Mouse (Mus musculus) right cerebral cortex, postnatal 10 days (tissue): ENCODE measurements around the gene Th.

Experiments
- DNase-seq, 2 experiments: peaks; one replicate each; pipeline ENCODE4 v3.0.0; 2021; ENCODE audit warnings: low spot score in 2 of 2

The Th gene

GRCm38 (mm10) chr7:142931028-142931427 lies at the start of gene Th:
Th (minus strand) TSS chr7:142931128.
- no peak for DNase-seq

- DNase-seq, result peak; percentile 28 to 45
These were observed 38.0 kb upstream of the Th start, which contains the start of gene Ascl2 for GRCm38 (mm10) chr7:142968809-142969511. Ascl2 (minus strand) TSS chr7:142969264.

GRCm38 (mm10) chr7:142967884-142968808 lies 37.2 kb upstream of the Th start:
- DNase-seq, result peak; percentile 81 to 85

GRCm38 (mm10) chr7:142967414-142967883 lies 36.5 kb upstream of the Th start:
- DNase-seq, result peak in 1 of 2 experiments; percentile 24

- no peak for DNase-seq
These were observed 28.8 kb upstream of the Th start for GRCm38 (mm10) chr7:142959752-142960151.

- DNase-seq, result no peak
These were observed 27.9 kb upstream of the Th start for GRCm38 (mm10) chr7:142958817-142959216.

- no peak for DNase-seq
These were observed 25.1 kb upstream of the Th start for GRCm38 (mm10) chr7:142956018-142956417.

- DNase-seq, result no peak
These were observed 18.6 kb upstream of the Th start for GRCm38 (mm10) chr7:142949568-142949967.

GRCm38 (mm10) chr7:142937631-142938030 lies 6.7 kb upstream of the Th start:
- no peak for DNase-seq

- DNase-seq, result no peak
These were observed 4.8 kb upstream of the Th start for GRCm38 (mm10) chr7:142935708-142936107.

GRCm38 (mm10) chr7:142932469-142932868 lies 1.5 kb upstream of the Th start:
- no peak for DNase-seq

- DNase-seq, result no peak
These were observed 1.4 kb downstream of the Th start for GRCm38 (mm10) chr7:142929516-142929915.

GRCm38 (mm10) chr7:142927293-142927692 lies 3.6 kb downstream of the Th start:
- no peak for DNase-seq

- peak; percentile 75 to 78 for DNase-seq
These were observed 12.0 kb downstream of the Th start for GRCm38 (mm10) chr7:142918641-142919628.

- no peak for DNase-seq
These were observed 13.3 kb downstream of the Th start for GRCm38 (mm10) chr7:142917659-142918058.

- no peak for DNase-seq
These were observed 14.8 kb downstream of the Th start for GRCm38 (mm10) chr7:142916178-142916577.

GRCm38 (mm10) chr7:142911682-142912081 lies 19.2 kb downstream of the Th start:
- no peak for DNase-seq

GRCm38 (mm10) chr7:142910104-142910503 lies 20.8 kb downstream of the Th start:
- DNase-seq, result no peak

GRCm38 (mm10) chr7:142909622-142910021 lies 21.3 kb downstream of the Th start:
- no peak for DNase-seq

- no peak for DNase-seq
These were observed 25.3 kb downstream of the Th start for GRCm38 (mm10) chr7:142905606-142906005.

- DNase-seq, result peak in 1 of 2 experiments; percentile 15
These were observed 26.6 kb downstream of the Th start for GRCm38 (mm10) chr7:142904331-142904730.
